In genomic region chr1:178320038-178320722, GRCm38 (mm10) we compare ENCODE assay signal across 8 mouse cellular contexts. TPM values are rescaled to one million over a fixed set of nuclear protein-coding genes. Genes with fewer than 3 reads are reported as not detected.
DNase-seq lines count a peak whose midpoint lies in the region; ATAC-seq and TF ChIP-seq lines count a peak whose summit lies in the region.

No protein-coding gene starts in this region.

- 34% methylated on average over 8 of the region's 8 CpGs for WGBS in forebrain, embryonic 10.5 days
- WGBS in limb, embryonic 15.5 days: 19% methylated on average over 8 of the region's 8 CpGs
- 11% methylated on average over 8 of the region's 8 CpGs for WGBS in stomach, postnatal 0 days

- no peak for TF ChIP-seq EP300 in stomach, postnatal 0 days (optimal IDR thresholded peaks at IDR 0.05)

- no peak for DNase-seq in testis, postnatal 14 days (ENCODE audit: low spot score)
- DNase-seq in forebrain, embryonic 10.5 days (ENCODE audit: extremely low spot score, low spot score): peak; percentile 31
- DNase-seq in stomach, postnatal 0 days (ENCODE audit: low spot score): no peak
- DNase-seq in left cerebral cortex, postnatal 4 days: no peak
- no peak for DNase-seq in cerebellum, postnatal 4 days (ENCODE audit: low spot score in 2 of 2)
- DNase-seq in MN1 (ENCODE audit: low spot score): no peak

- peak overlapping the region; percentile 78; the same call in 1 of the 2 replicates for H3K9ac ChIP-seq in limb, embryonic 15.5 days
- H3K9ac ChIP-seq in stomach, postnatal 0 days (ENCODE audit: low read length): peak overlapping the region; percentile 87

- H3K4me1 ChIP-seq in testis, adult 2 months (ENCODE audit: control insufficient read depth, insufficient read depth, low read length): no peaks in the 10 kb centered on the region
- H3K4me1 ChIP-seq in forebrain, embryonic 10.5 days: peaks cover 48% of the 10 kb centered on the region
- peaks cover 14% of the 10 kb centered on the region for H3K4me1 ChIP-seq in limb, embryonic 15.5 days
- H3K4me1 ChIP-seq in stomach, postnatal 0 days (replicated peaks; ENCODE audit: control insufficient read depth, insufficient read depth): no peaks in the 10 kb centered on the region; the same call in 1 of the 2 replicates

- intact Hi-C loops in left cerebral cortex, postnatal 4 days (cut with DNase I): loop anchor here (5.0 kb wide), 1 partner anchor 87 kb away; the partner anchor contains the start of gene Efcab2

- TF ChIP-seq CTCF in testis, adult 2 months (IDR thresholded peaks at IDR 0.05; ENCODE audit: control insufficient read depth, insufficient read depth, insufficient replicate concordance, low read depth, low read length): no peak
- TF ChIP-seq CTCF in stomach, postnatal 0 days (IDR thresholded peaks at IDR 0.05; ENCODE audit: low read depth): no peak

- peak overlapping the region; percentile 100 for H3K27ac ChIP-seq in testis, adult 2 months (ENCODE audit: control insufficient read depth, insufficient read depth, low read depth, low read length)
- H3K27ac ChIP-seq in forebrain, embryonic 10.5 days: peak overlapping the region; percentile 95
- peak overlapping the region; percentile 100 for H3K27ac ChIP-seq in limb, embryonic 15.5 days
- peak overlapping the region; percentile 99 for H3K27ac ChIP-seq in stomach, postnatal 0 days (replicated peaks)

- H3K36me3 ChIP-seq in testis, adult 2 months (ENCODE audit: control insufficient read depth, insufficient read depth, low read length): no peaks in the 10 kb centered on the region; the same call in 1 of the 2 replicates
- peaks cover 48% of the 10 kb centered on the region for H3K36me3 ChIP-seq in forebrain, embryonic 10.5 days (replicated peaks)
- peaks cover 38% of the 10 kb centered on the region for H3K36me3 ChIP-seq in limb, embryonic 15.5 days
- H3K36me3 ChIP-seq in stomach, postnatal 0 days (ENCODE audit: control insufficient read depth, insufficient read depth, low read length): peaks cover 20% of the 10 kb centered on the region

- H3K4me3 ChIP-seq in testis, adult 2 months (ENCODE audit: control insufficient read depth, low read depth, low read length): peak overlapping the region; percentile 97; the same call in 1 of the 2 replicates
- H3K4me3 ChIP-seq in forebrain, embryonic 10.5 days: peak overlapping the region; percentile 66
- peak overlapping the region; percentile 62 for H3K4me3 ChIP-seq in limb, embryonic 15.5 days
- peak overlapping the region; percentile 60 for H3K4me3 ChIP-seq in stomach, postnatal 0 days (ENCODE audit: low read depth, low read length)

- no peaks in the 10 kb centered on the region for H3K27me3 ChIP-seq in testis, adult 2 months (ENCODE audit: control insufficient read depth, insufficient read depth, low read length)
- no peaks in the 10 kb centered on the region for H3K27me3 ChIP-seq in forebrain, embryonic 10.5 days (ENCODE audit: poor library complexity, severe bottlenecking)
- H3K27me3 ChIP-seq in limb, embryonic 15.5 days: no peaks in the 10 kb centered on the region
- H3K27me3 ChIP-seq in stomach, postnatal 0 days (ENCODE audit: control insufficient read depth, insufficient read depth, low read length): no peaks in the 10 kb centered on the region

- no peaks in the 10 kb centered on the region for H3K9me3 ChIP-seq in forebrain, embryonic 10.5 days
- no peaks in the 10 kb centered on the region for H3K9me3 ChIP-seq in limb, embryonic 15.5 days
- H3K9me3 ChIP-seq in stomach, postnatal 0 days (ENCODE audit: control insufficient read depth, low read length): no peaks in the 10 kb centered on the region

- no peak for TF ChIP-seq POLR2A in testis, adult 2 months (IDR thresholded peaks at IDR 0.05; ENCODE audit: control insufficient read depth, low read depth, low read length)

- H3K4me2 ChIP-seq in limb, embryonic 15.5 days: peak overlapping the region; percentile 54
- H3K4me2 ChIP-seq in stomach, postnatal 0 days (replicated peaks; ENCODE audit: low read depth): peak overlapping the region; percentile 70

- ATAC-seq in limb, embryonic 15.5 days (ENCODE audit: insufficient number of reproducible peaks, low FRiP score, low TSS enrichment, low read depth): no peak
- ATAC-seq in stomach, postnatal 0 days (ENCODE audit: low FRiP score, low TSS enrichment): no peak

RNA-seq across cellular contexts. Expression of gene Cox20, which starts 1.2 kb away (rescaled TPM):
- 15.3 and 21.8 TPM in 2 replicates for polyA plus RNA-seq in testis, adult 2 months (2012; rRNA removed)
- 77.3 and 84.2 TPM in 2 replicates for polyA plus RNA-seq in forebrain, embryonic 10.5 days (2016; fragmentation: Nextera tagmentation; extraction: Ambion mirVana)
- 101 TPM in 2 replicates for polyA plus RNA-seq in limb, embryonic 15.5 days (2015; fragmentation: Nextera tagmentation; extraction: Ambion mirVana)
- 140 and 146 TPM in 2 replicates for polyA plus RNA-seq in stomach, postnatal 0 days (2015; fragmentation: Nextera tagmentation; extraction: Ambion mirVana)
- 10 to 100 TPM; 43.5 to 54.6 TPM for total RNA-seq in left cerebral cortex, postnatal 4 days (2021)

RNA-seq across cellular contexts. Expression of gene Hnrnpu, which starts 17.4 kb away (rescaled TPM):
- 137 and 147 TPM in 2 replicates for polyA plus RNA-seq in testis, adult 2 months (2012; rRNA removed)
- 437 and 457 TPM in 2 replicates for polyA plus RNA-seq in forebrain, embryonic 10.5 days (2016; fragmentation: Nextera tagmentation; extraction: Ambion mirVana)
- 250 and 296 TPM in 2 replicates for polyA plus RNA-seq in limb, embryonic 15.5 days (2015; fragmentation: Nextera tagmentation; extraction: Ambion mirVana)
- polyA plus RNA-seq in stomach, postnatal 0 days (2015; fragmentation: Nextera tagmentation; extraction: Ambion mirVana): 129 and 147 TPM in 2 replicates
- total RNA-seq in left cerebral cortex, postnatal 4 days (2021): 100 to 1,000 TPM; 539 to 583 TPM
